Mouse (Mus musculus) urinary bladder, postnatal 4 days (tissue): ENCODE measurements around the gene 1700037H04Rik.

ENCODE experiments used
- DNase-seq, 2 experiments: peaks; one replicate each; pipeline ENCODE4 v3.0.0; 2021 to 2022; ENCODE audit warnings: low spot score in 2 of 2

Gene 1700037H04Rik

DNA sequence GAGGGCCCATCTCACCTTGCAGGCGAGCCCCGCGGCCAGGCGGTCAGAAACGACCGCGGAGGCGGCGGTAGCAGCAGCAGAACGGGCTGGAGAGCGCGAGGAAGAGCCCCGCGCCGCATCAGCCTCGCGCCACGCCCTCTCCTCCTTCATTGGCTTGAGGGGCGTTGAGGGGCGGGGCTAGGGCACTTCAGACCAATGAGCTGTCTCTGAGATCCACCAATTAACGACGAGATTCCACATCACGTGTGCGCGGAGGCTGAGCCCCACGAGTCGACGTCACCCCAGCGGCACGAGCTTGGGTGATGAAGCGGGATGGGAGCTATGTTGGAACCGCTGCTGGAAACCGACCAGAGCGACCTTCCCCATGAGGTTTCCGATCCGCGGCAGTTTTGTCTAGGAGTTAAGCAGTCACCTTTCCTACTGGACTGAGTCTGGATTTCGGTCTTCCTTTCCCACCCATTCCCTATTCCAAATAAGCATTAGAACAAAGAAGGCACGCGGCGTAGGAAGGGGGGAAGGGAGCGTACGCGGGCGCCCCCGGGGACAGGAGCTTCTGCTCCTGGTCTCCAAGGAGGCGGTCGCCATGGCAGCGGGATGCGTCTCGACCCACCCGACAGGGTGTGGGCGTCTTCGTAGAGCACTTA is at the start of gene 1700037H04Rik:
Gene 1700037H04Rik, minus strand, starts transcription at position 144 of the 644 bp plus-strand sequence.
- DNase-seq = peak; percentile 92 to 97

DNA sequence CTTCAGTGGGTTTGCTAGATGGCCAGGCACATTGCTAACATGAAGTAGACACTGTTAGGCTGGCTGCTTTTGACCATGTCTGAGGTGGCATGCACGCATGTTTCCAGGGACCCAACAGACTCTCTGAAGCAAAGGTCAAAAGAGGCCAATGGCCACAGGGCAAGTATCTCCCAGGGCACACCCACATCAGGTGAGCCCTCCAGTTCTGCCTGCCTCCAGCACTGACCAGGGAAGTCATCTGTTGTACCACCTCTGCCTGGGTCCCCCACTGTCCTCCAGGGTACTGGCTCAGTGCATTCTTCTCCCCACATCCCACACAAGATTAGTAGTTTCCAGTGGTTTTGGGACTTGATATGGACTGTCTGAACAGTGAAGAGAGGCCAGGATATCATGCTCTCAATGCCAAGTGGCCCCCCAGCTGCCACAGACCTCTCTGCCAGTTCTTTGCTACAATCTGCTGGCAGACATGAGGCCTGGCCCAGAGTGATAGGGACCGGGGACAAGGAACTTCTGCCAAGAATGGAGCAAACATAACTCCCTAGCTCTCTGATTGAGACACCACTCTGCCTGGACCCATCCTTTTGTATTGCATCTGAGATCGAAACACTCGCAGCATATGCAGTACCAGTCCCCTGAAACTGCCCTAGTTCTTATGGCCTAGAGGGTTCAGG is 49.4 kb upstream of the 1700037H04Rik start:
- DNase-seq = no peak

DNA sequence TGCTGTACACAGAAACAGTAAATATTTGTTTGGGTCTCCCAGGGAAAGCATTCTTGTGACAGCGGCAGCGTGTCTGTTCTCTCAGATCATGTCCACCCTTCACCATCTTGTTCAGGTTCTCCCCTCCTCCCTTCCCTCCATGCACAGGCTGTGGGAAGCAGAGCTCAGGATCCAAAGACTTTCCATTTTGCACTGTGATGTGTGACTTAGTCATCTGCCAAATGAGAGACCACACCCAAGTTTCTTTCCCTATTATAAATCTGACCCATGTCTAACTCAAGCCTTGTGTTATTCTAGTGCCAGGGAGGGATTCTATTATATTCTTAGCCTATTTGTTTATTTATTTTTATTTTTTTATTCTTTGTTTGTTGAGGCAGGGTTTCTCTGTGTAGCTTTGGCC is 48.5 kb upstream of the 1700037H04Rik start:
- no peak for DNase-seq

DNA sequence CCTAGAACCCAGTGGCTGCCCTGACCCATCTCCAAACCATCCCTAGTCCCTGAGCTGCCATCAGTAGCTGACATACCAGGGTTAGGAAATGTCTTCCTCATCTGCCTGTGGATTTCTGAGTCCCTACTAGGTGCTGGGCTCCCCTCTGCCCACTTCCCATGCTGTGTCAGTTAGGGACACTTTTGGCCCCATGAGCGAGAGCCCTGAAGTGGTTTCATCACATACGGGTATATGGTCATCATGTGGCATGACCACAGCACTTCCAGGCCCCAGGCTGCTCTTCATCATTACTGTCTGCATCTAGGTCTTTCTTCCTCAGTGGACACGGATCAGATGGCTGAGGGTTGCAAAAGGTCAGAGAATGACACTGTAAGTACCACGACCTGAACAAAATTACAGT is 46.9 kb upstream of the 1700037H04Rik start, which contains the start of gene Ap5s1:
Gene Ap5s1, plus strand, starts transcription at position 301 of the 400 bp plus-strand sequence.
- no peak for DNase-seq

DNA sequence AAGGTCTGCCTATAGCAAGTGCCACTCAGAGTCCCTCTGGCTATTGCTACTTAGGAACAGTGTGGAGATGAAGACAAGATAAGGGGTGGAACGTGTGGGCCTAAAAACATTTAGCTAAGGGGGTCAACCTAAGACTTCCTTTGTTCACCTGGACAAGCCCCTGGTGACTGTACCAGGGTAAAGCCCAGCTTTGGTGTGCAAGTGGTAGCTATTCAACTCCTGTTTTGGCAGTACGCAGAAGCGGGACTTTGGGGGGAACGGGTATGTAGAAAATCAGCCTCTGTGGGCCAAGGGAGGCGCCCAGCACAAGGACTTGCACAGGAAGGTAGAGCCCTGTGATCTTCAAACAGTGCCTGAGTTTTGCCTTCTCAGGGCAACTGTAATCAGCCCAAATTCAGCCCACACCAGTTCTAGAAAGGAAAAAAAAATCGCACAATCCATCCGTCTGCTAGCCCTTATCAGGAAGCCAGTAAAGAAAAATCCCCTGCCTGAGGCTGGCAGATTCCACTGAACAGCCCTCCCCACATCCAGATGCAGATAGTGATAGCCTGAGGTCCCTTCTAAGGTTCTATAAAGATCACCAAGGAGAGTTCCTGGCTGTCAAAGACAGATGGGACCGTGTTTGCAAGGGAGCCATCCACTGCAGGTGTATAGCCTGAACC is 45.8 kb upstream of the 1700037H04Rik start:
- DNase-seq = no peak

DNA sequence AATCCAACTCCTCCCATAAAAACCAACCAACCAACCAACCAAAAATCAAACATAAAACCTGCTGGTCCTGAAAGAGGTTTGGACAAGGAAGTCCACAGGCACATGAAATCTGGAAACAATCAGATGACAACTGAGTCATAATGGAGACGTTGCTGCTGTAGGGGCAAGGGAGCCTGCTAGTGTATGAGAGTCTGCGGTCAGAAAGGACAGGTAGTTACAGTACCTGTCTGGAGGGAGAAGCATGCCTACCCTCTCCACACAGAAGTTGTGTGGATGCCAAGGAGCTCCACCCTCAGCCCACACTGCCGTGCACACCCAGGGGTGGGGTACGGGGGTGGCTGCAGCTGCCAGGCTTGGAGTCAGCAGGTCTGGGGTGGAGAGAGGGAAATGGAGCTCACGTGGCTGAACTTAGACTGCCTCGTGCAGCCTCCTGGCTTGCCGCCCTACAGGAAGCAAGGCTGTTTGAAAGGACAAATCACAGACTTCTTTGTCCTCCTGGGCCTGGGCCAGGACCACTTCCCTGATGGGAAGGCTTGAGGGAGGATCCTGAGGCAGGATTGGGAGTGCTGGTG is 44.6 kb upstream of the 1700037H04Rik start:
- peak; percentile 92 to 96 for DNase-seq

DNA sequence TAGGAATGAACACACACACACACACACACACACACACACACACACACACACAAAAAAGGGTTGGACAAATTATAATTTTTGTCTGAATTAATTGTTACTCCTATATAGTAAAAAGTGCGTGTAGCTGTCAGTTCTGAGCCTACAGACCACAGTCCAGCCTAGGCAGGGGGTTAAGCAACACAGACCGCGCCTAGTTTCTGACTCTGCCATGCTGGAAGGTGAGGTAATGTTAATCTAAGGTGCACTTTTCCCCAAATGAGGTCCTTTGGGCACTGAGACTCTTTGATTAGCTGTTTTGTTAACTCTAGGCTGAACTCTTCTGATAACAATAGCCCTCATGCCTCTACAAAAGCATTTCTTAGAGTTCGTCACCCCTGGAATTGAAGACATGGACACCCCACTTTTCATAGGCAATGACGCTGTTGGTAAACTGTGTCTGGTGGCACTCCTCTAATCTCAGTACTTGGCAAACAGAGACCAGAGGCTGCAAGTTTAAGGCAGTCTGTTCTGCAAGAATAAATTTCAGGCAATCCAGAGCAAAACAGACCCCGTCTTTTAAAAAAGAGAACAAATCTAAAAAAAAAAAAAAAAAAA is 44.0 kb upstream of the 1700037H04Rik start:
- no peak for DNase-seq

DNA sequence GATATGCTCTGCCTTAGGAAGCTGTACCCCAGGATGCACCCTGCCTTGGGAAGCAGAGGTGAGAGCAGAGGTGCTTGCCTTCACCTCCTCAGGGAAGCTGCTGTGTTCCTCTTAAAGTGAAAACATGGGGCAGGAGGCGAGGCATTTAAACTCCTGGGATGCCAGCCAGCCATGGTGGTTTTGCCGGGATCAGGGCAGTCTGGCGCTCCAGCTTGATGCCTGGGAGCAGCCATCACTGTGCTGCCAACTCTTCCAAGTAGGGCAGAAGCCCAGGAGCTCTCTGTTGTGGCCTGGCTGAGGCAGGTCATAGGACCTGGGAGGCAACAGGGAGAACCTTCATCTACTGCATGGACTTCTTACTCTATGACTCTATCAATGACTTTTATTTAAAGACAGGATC is 41.4 kb upstream of the 1700037H04Rik start:
- no peak for DNase-seq

DNA sequence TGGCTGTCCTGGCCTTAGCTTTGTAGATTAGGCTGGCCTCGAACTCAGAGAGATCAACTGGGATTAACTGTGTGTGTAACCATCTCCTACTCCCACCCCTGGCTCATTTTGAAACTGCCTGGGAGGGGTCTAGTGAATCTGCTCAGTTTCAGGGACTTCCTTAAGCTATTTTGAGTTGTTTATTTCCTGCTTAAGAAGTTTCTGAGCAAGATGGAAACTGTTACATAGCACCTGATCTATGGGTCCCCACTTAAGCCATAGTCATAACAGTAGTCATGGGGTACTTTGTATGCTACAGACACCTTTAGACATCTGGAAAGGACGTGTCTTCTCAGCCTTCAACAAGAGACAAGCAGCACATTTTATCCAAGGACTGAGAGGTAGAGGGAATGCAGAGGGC is 40.8 kb upstream of the 1700037H04Rik start:
- no peak for DNase-seq

DNA sequence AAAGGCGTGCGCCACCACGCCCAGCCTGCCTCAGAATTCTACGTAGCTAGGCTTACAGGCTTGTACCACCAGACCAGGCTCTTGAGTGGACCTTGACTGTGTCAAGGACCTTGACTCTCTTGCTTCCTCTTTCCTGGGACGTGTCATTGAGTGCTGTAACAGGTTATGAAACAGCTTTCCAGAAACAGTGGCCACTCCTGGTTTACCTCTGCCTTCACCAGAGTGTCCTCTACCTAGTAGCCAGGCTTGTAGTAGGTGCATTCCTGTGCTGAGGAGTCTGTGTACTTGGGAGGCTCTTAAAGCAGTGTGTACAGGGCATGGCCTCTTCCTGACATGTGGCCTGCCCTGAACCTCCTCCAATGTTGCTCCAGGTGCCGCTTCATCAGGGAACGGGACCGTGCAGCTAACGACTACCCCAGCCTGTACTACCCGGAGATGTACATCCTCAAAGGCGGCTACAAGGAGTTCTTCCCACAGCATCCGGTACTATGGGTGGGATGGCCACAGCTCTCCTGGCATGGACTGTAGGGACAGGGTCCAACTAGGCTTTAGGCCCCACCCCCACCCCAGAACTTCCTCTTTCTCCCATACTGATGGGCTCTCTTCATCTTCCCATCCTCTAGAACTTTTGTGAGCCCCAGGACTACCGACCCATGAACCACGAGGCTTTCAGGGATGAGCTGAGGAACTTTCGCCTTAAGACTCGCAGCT is 36.9 kb upstream of the 1700037H04Rik start:
- no peak for DNase-seq

DNA sequence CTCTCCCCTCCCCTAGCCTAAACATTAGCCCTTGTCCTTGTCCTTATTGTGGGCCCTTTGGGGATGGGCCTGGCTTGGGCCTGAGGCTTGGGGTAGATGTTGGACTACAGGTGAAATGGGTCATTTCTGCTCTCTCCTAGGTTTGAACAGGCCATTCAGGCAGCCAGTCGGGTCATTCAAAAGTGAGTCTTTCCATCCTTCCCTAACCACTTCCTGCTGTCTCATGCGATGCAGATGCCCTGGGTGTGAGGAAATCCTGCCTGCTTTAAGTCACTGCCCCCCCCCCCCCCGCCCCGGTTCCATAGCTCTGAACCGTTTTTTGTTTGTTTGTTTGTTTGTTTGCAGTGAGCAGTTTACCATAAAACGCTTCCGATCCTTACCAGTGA is 31.1 kb upstream of the 1700037H04Rik start:
- no peak for DNase-seq

DNA sequence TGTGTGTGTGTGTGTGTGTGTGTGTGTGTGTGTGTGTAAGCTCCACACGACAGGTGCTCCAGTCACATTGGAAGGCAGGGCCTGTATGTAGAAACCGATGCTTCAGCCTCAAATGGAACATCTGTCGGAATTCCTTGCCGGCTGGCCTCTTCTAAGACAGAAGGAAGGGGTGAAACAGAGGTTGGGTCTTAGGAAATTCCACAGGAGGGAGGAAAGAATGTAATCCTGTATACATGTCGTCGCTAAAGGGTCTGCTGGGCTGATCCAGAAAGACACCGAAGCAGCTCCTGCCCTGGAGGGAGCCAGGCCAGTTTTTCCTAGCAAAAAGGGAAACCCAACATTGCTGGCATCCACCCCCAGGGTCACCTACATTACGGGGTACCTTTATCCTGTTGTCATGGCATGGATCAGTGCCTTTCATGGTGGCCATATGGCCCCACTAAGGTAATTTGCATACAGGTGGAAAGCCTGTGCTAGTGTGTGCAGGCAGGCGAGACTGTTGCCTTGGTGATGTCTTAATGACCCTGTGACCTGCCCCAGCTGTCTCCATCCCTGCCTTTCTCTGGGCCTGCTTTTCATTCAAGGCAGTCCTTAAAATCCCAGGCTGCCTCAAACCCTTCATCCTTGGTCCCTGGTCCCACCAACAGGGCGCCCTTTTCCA is 30.6 kb upstream of the 1700037H04Rik start:
- no peak for DNase-seq

DNA sequence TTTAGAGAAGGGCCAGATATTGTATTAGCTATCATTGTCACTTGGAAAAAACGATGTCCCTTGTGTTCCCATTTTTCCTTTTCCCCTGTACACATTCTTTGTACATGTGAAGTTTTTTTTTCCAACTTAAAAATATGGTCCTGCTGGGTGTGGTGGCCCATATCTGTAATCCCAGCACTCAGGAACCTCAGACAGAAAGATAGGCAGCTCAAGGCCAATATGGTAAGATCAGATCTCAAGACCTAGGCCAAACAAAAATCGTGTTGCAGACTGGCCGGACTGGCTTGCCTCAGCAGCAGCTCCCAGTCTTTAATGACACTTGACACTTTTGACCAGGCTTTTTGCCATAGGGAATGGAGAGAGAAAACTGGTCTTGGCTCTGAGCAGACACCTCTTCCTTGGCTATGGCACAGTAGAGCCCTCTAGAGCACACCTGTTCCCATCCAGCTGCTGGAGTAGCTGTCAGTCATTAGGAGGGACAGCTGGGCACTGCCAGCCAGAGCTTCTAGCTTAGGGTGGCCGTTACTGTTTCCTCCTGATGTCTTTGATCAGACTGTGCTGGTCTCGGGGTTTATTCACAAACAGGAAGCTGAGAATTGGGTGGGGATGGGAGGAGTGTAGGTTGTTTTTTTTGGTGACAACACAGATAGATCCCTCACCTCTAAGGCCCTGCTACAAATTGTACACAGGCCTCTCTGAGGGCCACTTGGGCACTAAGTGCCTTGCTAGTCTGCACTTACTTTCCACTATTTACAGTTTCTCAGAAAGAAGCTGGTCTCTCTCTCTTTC is 29.8 kb upstream of the 1700037H04Rik start:
- no peak for DNase-seq

DNA sequence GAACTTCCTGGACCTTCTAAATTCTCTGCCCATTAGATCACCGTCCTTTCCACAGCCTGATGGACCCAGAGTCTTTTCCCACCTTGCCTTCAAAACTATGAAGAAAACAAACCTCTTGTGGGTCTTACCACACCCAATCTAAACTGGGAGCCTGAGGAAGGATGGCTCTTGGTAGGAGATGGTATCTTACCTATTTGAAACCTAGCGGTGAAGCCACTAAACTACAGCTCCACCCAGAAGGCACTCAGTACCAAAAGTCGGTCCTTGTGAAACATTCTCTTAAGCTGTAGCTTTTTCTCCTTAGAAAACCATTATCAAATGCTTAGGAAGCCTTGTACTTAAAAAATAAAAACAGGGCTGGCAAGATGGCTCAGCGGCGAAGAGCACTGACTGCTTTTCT is 28.4 kb upstream of the 1700037H04Rik start:
- no peak for DNase-seq

DNA sequence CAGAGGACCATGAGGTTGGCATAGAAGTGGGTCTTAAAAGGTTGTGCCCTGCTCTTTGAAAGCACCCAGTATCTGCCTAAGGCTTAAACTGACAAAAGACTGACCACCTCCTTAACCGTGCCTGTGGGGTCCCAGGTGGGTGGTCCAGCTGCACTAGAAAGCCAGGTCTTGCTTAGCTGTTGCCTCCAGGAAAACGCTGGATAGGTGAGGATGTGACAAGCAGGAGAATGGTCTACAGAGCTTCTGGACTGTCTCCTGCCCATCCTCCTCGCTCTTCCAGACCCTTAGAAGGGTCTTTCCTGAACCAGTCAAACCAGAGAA is 27.7 kb upstream of the 1700037H04Rik start:
- no peak for DNase-seq

DNA sequence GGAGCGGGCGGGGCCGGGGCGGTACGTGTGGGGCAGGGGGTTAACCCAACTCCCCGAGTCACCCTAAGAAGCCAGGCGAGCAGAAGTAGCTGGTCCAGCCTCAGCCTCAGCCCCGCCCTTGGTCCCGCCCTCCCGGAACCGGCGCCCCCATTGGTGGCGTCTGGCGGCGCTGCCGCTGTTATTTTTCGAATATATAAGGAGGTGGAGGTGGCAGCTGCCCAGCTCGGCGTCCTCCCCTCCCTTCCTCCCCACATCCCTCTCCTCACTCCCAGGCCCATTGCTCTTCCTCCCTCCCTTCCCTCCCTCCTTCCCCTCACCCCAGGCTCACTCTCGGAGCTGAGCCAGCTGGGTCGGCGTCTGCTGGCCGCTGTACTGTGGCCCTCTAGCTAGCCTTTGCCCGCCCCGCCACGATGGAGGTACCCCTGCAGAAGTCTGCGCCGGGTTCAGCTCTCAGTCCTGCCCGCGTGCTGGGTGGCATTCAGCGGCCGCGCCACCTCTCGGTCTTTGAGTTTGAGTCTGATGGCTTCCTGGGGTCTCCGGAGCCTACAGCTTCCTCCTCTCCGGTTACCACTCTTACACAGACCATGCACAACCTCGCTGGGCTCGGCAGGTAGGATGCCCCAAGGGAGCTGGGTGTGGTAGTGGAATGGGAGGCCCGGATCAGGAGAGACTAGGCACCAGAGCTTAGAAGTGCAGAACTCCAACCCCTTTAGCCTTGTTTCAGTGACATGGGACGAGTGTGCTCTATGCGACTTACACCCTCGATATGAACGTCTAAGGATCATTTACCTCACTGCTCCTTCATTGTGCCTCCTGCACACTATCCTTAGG is 27.1 kb upstream of the 1700037H04Rik start, which contains the start of the genes Cdc25b and Spef1:
Gene Cdc25b, plus strand, starts transcription at position 179 of the 831 bp plus-strand sequence.
Gene Spef1, minus strand, starts transcription at position 512 of the 831 bp plus-strand sequence.
- DNase-seq = peak; percentile 86 to 89

DNA sequence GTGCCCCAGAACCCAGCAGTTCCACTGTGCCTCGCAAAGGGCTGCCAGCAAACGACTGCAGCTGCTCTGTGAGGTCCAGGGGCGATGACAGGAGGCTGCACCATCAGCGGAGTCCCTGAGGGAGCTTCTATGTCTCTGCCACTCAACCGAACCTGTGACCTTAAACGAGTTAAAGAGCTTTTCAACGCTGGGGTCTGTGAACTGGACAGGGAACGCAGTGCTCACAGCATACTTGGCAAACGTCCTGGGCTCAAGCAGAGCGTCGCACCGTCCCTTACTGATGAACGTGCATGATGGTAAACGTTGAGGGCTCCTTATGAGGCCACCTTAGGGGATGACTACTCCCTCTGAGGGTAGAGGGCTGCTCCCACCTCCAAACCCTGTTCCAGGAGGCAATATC is 26.5 kb upstream of the 1700037H04Rik start:
- DNase-seq = no peak

DNA sequence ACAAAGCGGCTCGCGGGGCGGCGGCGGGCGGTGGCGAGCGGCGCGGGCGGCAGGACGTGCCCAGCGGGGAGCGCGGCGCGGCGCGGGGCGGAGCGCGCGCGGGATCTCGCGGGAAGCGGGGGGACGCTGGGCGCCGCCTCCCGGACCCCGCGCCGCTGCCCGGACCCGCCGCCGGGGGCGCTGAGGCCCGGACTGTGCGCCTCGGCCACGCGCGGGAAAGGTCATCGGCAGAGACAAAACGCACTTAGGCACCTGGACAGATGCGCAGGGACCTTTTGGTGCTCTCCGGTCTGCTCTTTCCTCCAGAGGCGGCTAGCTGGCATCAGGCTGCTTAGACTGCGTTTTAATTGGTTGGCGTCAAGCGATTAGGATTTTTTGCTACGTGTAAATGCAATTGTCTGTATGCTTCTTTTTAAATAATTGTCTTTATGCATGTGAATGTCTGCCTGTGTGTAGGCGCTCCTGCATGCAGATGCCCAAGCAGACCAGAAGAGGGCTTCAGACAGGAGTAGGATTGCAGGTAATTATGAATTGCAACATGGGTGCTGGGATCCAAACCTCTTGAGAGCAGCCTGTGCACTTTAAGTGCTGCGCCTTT is 20.2 kb upstream of the 1700037H04Rik start, which contains the start of gene Cenpb:
Gene Cenpb, minus strand, starts transcription at position 78 of the 598 bp plus-strand sequence.
- DNase-seq = peak; percentile 84
